Mouse (Mus musculus) right cerebral cortex, adult 2 months (tissue): ENCODE measurements around the gene Cdc42se1.

ENCODE experiments used
- DNase-seq, 2 experiments: peaks; one replicate each; pipeline ENCODE4 v3.0.0; 2021 to 2022; ENCODE audit warnings: low spot score in 2 of 2

The Cdc42se1 gene

GRCm38 (mm10) chr3:95224295-95224694 lies 4.2 kb upstream of the Cdc42se1 start:
- no peak for DNase-seq

DNA sequence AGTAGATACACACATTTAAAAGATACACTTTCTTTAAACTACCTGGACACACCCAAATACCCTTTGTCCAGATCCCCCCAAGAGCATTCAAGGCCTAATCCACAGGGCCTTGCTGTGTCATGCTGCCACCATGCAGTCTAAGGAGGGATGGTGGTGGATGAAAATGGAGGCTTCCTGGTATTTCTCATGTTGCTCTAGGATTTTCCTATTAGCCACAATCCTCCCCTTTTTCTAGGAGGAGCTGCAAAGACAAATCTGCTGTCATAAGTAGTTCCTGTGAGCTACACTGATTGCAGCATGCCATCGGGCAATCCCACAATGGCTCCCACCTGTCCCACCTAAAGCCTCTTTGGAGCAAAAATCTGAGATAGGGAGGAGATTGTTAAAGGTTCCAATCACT lies 1.3 kb upstream of the Cdc42se1 start:
- DNase-seq: no peak

- peak; percentile 75 to 79 for DNase-seq
Observed at GRCm38 (mm10) chr3:95228894-95229780, 605 bp downstream of the Cdc42se1 start.

GRCm38 (mm10) chr3:95229781-95230494 lies 1.4 kb downstream of the Cdc42se1 start:
- DNase-seq: peak; percentile 41 to 45

GRCm38 (mm10) chr3:95230495-95231297 lies 2.2 kb downstream of the Cdc42se1 start:
- DNase-seq: no peak

DNA sequence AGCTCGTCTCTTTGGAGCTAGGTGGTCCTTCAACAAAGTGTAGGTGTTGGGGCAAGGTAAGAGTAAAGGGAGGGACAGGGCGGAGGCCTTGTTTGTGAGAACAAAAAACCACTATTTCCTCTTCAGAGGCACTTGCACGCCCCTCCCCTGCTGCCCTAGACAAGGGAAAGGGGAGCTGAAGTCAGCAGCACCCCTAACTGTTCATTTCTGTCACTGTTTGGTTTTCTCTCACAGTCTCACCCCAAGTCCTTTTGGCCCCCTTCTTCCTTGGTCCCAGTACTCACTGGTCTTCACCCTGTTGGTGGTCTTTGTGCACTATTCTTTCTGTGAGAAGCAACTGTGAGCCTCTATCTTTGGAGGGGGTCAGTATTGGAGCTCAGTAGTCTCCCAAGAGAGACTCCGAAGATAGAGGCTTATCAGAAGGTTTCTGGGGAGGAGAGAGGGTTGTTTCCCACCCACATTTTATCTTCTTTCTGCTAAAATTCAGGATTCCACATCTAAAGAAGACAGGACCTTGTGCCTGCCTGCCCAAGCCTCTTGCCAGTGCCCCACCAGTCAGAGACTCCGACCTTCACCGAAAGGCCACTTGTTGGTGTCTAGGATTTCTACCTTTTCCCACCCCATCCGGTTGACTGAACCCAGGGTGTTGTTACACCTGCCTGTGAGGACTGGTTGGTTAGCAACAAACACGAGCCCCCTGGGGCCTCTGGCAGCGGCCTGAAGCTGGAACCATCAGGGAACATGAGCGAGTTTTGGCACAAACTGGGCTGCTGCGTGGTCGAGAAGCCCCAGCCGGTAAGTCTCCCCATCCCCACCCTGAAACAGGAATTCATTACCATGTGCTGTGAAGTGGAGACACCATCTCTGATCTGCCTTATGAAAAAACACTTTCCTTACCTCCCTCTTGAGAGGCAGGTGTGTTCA lies 3.0 kb downstream of the Cdc42se1 start, which contains the start of gene Mllt11:
Mllt11 (minus strand) TSS at position 874 of the 924 bp plus-strand sequence.
- DNase-seq: no peak

DNA sequence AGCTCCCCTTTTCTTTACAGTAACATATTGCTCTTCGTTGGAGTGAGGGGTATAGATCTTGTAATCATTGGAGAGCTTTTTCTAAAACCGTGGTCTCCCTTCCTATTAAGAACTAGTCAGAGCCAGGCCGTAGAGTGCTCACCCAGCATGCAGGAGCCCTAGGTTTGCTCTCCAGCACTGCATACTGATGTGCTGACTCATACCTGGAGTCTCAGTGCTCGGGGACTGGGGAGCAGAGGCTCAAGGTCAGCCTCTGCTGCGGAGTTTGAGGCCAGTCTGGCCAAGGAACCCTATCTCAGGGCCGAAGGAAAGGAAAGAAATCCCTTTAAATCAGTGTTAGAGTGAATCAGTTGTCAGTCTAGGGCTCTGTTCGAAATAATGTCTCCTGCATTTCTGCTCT lies 4.2 kb downstream of the Cdc42se1 start:
- DNase-seq: no peak

GRCm38 (mm10) chr3:95233303-95233980 lies 4.9 kb downstream of the Cdc42se1 start:
- DNase-seq: no peak

- no peak for DNase-seq
Observed at GRCm38 (mm10) chr3:95235386-95236301, 7.1 kb downstream of the Cdc42se1 start.

GRCm38 (mm10) chr3:95237541-95238099 lies 9.1 kb downstream of the Cdc42se1 start:
- no peak for DNase-seq

DNA sequence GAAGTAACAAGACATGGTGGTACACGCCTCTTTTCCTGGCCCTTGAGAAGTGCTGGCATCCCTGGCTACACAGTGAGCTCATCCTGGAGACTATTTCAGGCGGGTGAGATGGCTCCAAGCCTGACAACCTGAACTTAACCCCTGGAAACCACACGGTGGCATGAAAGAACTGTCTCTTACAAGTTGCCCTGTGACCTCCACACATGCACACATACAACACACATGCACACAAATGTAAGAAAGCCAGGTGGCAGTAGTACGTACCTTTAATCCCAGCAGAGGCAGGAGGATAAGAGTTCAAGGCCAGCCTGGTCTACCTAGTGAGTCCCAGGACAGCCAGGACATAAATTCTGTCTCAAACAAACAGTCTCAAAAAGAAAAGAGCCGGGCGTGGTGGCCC lies 10.5 kb downstream of the Cdc42se1 start:
- no peak for DNase-seq

DNA sequence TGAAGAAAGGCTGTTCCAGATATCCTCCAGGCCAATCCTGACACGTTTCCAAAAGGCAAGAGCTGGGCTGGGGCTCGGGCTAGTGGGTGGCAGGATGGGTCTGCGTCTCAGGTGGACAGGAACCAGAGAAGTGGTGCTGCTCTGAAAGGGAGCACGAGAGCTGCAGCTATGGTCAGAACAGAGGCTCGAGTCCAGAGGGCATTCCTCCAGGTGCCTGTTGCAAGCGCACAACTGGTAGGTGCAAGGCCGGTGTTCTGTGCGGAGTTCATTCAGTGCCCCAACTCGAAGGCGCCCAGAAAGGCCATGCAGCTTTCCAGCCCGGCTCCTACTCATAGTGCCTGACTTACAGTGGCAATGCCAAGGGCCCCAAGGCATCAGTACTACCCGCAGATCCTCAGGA lies 11.4 kb downstream of the Cdc42se1 start:
- no peak for DNase-seq

DNA sequence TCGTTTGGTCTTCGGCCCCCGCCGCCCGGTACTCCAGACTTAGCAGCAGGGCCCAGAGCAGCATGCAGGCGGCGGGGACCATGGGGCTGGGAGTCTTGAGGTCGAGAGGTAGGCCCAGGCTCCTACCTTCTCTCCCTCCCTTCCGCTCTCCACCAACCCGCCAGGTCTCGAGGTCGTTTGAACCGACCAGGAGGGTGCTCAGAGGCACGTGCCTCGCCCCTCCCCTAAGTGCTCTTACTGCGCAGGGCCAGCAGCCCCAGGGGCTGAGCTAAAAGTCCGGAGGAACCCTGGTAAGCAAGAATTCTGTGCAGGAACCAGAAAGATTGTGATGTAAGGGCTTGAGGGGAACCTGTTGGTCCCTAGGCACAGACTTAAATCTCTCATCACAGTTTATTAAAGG lies 12.4 kb downstream of the Cdc42se1 start:
- DNase-seq: no peak

DNA sequence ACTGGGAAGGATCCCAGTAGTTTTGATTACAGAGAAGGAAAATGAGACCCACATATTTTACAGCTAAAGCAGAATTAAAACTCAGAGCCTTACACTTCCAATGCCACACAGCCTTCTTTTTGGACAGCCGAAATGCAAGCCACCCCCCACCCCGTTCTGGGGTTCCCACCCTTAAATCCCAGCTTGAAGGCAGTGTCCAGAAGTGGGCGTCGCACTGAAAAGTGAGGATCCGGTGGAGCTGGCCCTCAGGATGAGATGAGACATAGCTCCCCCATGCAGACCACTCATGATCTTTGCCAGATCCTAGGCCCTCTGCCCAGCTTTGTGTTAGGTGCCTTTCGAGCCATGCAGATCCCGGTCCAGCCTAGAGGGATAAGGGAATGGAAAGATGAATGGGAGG lies 13.0 kb downstream of the Cdc42se1 start, which contains the start of gene Gm128:
Gm128 (minus strand) TSS at position 101 of the 400 bp plus-strand sequence.
- no peak for DNase-seq

GRCm38 (mm10) chr3:95243086-95243485 lies 14.6 kb downstream of the Cdc42se1 start:
- no peak for DNase-seq

DNA sequence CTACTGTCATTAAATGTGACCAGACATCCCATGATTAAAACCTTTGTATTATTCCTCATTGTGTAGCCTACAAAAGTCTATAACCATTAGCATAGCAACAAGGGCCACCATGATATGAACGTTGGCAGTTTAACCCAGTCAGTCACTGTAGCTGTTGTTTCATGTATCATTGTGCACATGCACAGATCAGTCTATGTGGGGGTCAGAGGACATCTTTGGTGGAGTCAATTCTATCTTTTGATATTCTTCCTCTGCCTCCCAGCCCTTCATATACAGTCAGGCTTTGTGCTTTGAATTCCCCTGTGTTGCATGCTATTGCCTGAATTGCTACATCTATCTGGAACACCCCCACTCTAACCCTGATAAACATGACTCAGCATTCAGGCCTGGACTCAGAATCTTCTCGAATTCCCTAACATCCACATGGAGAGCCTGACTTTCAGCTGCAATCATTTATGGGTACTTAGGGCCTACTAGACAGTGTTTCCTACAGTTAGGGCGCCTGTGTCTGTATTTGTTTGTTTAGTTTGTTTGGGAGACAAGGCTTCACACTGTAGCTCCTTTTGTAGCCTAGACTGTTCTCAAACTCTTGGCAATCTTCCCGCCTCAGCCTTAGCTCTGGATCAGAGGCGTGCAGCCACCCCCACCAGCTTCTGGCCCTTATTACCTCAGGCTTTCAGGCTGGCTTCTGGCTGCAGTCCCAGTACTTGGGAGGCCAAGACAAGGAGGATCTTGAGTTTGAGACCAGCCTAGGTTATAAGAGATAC lies 18.1 kb downstream of the Cdc42se1 start:
- peak; percentile 67 for DNase-seq

DNA sequence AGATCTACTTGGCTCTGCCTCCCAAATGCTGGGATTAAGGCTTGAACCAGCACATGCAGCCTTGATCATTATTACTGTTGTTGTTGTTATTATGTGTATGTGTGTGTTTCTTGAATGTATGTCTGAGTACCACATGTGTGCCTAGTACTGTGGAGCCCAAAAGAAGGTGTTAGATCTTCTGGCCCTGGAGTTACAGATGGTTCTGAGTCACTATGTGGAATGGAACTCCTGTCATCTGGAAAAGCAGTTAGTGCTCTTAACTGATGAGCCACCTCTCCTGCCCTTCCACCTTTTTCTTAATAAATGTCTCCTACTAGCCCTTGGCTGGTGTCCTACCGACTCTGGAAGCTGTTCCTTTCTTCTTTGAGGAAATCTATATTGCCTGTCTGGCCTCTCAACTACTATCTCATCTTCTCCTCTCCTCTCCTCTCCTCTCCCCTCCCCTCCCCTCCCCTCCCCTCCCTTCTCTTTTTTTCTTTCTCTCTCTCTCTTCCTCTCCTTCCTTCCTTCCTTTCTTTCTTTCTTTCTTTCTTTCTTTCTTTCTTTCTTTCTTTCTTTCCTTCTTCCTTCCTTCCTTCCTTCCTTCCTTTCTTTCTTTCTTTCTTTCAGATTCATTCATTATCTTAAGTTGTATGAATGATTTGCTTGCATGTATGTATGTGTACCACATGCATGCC lies 19.3 kb downstream of the Cdc42se1 start:
- no peak for DNase-seq

- no peak for DNase-seq
Observed at GRCm38 (mm10) chr3:95250361-95250760, 21.8 kb downstream of the Cdc42se1 start.
